Mouse (Mus musculus) kidney, embryonic 14.5 days (tissue): ENCODE measurements at regions not wholly inside any gene's neighbourhood (a gene's known extent, or its start where the extent isn't known, plus 50 kb on each side); places are given as distances from the start of the nearest gene placed in this dataset.

Experiments used
- ATAC-seq: fragments of 200-750 bp; cut with Nextera tagmentation; 2 replicates; pipeline ENCODE4 v1.8.0; 2017; ENCODE audit warnings: moderate number of reproducible peaks, mild to moderate bottlenecking, moderate TSS enrichment, moderate library complexity; ENCODE audit not compliant: low FRiP score, low TSS enrichment
- H3K27ac ChIP-seq: fragments of 300-500 bp; sonication (generic); 2 replicates; pipeline ENCODE4 v1.5.1; 2014; ENCODE audit warnings: low read depth, mild to moderate bottlenecking, low read length, moderate library complexity, mixed read lengths
- H3K27me3 ChIP-seq: fragments of 300-500 bp; sonication (generic); 2 replicates; pipeline ENCODE4 v1.6.1; 2014; ENCODE audit warnings: mild to moderate bottlenecking, low read length; ENCODE audit not compliant: control insufficient read depth, insufficient read depth
- H3K36me3 ChIP-seq: fragments of 300-500 bp; sonication (generic); 2 replicates; pipeline ENCODE4 v1.6.1; 2014; ENCODE audit warnings: low read length, mixed read lengths; ENCODE audit not compliant: control insufficient read depth, insufficient read depth
- H3K4me1 ChIP-seq: fragments of 300-500 bp; sonication (generic); 2 replicates; pipeline ENCODE4 v1.6.1; 2014; ENCODE audit warnings: low read length, mixed read lengths; ENCODE audit not compliant: control insufficient read depth, insufficient read depth
- H3K4me2 ChIP-seq: fragments of 300-500 bp; sonication (generic); replicated peaks from 2 replicates; pipeline ENCODE4 v1.6.1; 2014; ENCODE audit warnings: low read depth, mild to moderate bottlenecking, low read length
- H3K4me3 ChIP-seq: fragments of 300-500 bp; sonication (generic); 2 replicates; pipeline ENCODE4 v1.5.1; 2014; ENCODE audit warnings: mild to moderate bottlenecking, low read length
- H3K9ac ChIP-seq: fragments of 300-500 bp; sonication (generic); 2 replicates; pipeline ENCODE4 v1.6.1; 2014; ENCODE audit warnings: low read depth, mild to moderate bottlenecking, low read length, moderate library complexity
- H3K9me3 ChIP-seq: fragments of 300-500 bp; sonication (generic); 2 replicates; pipeline ENCODE4 v1.6.1; 2016; ENCODE audit warnings: low read length; ENCODE audit not compliant: control insufficient read depth
- WGBS: fragments of 180-500 bp; shearing (Covaris S2); extraction: QIAGEN DNeasy Blood & Tissue Kit; methylation state at CpG from one replicate; pipeline ENCODE4 v1.1.7; 2014; 5-methylcytosine and 5-hydroxymethylcytosine counted together

- 69% methylated on average over 6 of the region's 6 CpGs for WGBS
- no peak overlapping the region for H3K4me3 ChIP-seq
These were observed 54.0 kb upstream of the Nkx2-2 start for GRCm38 (mm10) chr2:147247981-147248514.

GRCm38 (mm10) chr2:147247238-147247637 is 53.2 kb upstream of the Nkx2-2 start:
- no peaks in the 10 kb centered on the region for H3K4me1 ChIP-seq
- H3K27me3 ChIP-seq = no peaks in the 10 kb centered on the region
- no peak overlapping the region for H3K27ac ChIP-seq
- H3K9ac ChIP-seq = no peak overlapping the region
- ATAC-seq = no peak
- no peaks in the 10 kb centered on the region for H3K9me3 ChIP-seq
- no peaks in the 10 kb centered on the region for H3K36me3 ChIP-seq
- no peak overlapping the region for H3K4me2 ChIP-seq
- H3K4me3 ChIP-seq = no peak overlapping the region
- WGBS = 26% methylated on average over 8 of the region's 8 CpGs

More at GRCm38 (mm10) chr2:147247981-147248514, 54.0 kb upstream of the Nkx2-2 start:
- H3K9ac ChIP-seq = no peak overlapping the region
- ATAC-seq = no peak
- no peaks in the 10 kb centered on the region for H3K36me3 ChIP-seq
- H3K4me1 ChIP-seq = no peaks in the 10 kb centered on the region
- H3K9me3 ChIP-seq = no peaks in the 10 kb centered on the region
- H3K4me2 ChIP-seq = no peak overlapping the region
- no peak overlapping the region for H3K27ac ChIP-seq
- no peaks in the 10 kb centered on the region for H3K27me3 ChIP-seq

GRCm38 (mm10) chr2:147244406-147244805 is 50.4 kb upstream of the Nkx2-2 start:
- Histone ChIP-seq H3K9ac (no peak overlapping the region), H3K4me3 (no peak overlapping the region), H3K36me3 (no peaks in the 10 kb centered on the region), H3K4me1 (no peaks in the 10 kb centered on the region), H3K4me2 (no peak overlapping the region), H3K9me3 (no peaks in the 10 kb centered on the region), H3K27ac (no peak overlapping the region), H3K27me3 (no peaks in the 10 kb centered on the region)
- 100% methylated on average over 1 of the region's 1 CpGs for WGBS
- no peak for ATAC-seq
